Mouse (Mus musculus) ovary, adult 18-20 months (tissue): ENCODE data around the gene Dab2ip.

Experiments
- DNase-seq: peaks from one replicate; pipeline ENCODE4 v3.0.0; 2022; ENCODE audit warnings: low spot score, mixed read lengths

Dab2ip gene

DNA sequence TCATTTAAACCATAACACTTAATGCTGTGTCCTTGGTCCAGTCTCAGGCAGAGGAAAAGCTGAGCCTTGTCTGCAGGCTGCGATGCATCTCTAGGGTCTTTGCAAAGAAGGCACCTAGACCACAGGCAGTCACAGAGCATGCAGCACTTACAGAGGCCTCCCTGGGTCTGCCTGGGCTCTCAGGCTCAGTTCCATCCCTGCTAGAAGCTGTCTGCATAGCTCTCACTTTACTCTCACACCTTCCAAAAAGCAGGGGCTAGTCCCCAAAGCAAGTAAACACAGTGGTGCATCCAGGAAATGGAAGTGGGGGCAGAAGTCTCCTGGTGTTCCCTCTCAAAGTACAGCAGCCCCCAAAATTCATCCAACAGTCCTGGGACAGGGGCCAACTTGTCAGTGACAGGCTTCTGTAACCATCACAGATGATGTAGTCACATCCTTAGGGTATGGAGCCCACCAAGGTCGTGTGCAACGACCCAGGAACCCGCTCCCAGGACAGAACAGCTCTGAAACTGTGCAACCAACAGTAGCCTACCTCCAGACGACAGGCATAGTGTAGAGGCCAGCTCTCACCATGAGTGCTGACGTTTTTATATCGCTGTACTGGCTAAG lies 192.6 kb downstream of the Dab2ip start:
- no peak for DNase-seq

DNA sequence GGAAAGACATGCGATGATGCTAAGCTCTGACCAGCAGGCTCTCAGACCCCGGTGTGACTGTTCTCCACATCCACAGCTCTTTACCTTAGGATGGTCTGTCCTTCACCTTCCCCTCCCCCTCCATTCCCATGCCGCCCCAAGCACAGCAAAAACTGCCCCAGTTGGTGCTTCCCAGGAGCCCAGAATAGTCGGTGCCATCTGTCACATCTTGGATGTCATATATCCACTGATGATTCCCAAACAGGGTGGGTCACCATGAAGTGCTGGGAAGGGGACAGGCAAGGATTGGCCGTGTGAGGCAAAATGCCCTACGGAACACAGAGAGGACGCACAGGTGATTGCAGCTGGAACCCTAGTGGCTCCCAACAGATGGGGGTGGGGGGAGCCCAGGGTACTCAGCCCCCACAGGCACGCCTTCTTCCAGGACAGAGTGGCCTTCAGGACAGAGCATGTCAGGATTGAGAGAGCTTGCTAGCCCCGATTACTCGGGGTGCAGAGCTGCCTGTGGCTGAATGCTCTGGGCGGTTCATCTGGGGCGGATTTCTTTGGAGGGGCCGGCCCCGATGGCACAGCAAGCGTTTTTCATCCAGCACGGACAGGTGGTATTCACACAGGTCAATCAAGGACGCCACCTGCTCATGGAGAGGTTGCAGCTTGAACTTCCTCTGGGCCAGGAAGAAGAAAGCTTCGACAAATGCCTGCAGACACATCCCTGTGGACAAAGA lies 193.9 kb downstream of the Dab2ip start:
- no peak for DNase-seq

DNA sequence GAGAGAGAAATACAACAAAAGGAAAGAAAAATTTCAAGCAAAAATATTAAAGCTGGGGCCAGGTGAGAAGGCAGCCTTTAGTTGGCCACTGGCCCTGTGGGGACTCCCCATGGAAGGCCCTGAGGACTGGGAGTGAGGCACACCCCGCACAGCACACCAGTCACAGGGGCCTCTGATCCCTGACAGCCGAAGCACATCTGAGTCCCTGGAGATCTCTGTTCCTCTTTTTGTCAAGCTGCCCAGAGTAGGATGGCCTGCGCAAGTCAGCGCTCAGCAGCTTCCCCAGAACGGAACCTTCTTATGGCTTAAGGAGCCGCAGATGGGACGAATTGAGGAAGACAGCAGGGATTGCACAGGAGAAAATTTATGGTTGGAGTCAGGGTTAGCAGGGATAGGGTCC lies 198.4 kb downstream of the Dab2ip start:
- no peak for DNase-seq

DNA sequence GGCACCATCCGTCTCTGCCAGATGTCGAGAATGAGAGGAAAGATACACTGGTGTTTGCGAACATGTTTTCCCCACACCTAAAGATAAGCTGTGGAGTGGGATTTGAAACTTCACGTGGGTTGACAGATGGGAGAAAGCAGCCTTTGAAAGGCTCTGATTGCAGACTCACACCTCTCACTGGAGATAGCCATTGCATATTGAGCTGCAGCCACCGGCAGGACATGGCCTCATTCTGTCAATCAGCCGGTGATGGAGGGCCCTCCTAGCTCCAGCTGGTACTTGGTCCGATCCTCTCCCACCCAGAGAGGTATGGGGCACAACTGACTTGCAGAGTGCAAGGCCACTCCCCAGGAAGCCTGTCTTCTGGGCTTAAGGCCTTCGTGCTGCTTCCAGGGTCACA lies 202.3 kb downstream of the Dab2ip start:
- DNase-seq, result no peak

DNA sequence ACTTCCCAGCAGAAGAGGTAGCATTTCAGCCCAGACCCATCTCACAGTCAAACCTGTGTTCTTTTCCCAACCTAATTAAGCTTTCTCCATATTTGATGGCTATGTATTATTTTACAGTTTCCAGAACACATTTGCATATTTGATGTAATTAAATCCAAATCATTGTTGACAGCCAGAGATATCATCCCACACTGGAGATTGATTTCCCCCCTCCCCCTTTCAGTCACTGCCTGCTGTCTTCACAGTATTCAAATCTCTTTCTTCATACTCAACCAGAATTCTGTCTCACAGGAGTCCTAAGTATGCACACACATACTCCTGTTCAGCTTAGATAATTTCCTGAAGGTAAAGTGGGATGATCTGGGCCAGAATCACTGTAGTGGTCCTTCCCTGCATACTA lies 202.8 kb downstream of the Dab2ip start:
- DNase-seq, result no peak

DNA sequence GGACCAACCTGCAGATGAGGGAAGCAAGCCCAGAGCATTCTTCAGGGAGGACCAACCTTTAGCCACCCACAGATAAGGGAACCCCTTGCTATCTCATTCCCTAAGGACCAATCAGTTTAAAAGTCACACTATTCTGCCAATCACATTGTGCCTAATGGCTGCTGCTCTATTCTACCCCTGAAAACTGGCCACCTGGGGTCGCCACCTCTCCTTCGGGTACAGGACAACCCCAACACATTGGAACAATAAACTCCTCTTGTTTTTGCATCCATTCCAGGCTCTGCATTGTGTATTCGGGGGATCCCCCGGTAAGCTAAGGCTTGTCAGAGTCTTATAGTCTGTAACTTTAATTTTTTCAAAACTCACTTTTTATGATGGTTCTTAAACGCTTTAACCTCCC lies 203.4 kb downstream of the Dab2ip start:
- DNase-seq, result no peak

DNA sequence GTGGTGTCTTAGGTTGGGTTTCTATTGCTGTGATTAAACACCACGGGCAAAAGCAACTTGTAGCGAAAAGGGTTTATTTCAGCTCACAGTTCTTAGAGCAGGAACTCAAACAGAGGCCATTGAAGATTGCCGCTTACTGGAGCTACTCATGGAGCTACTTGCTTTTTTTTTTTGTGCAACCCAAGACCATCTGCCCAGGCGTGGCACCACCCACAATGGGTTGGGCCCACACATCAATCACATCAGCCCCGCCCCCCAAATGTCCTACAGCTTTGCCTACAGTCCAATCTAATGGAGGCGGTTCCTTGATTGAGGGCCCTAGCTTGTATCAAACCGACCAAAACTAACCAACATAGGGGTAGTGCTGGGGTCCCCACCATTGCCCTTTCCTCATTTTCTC lies 205.8 kb downstream of the Dab2ip start:
- no peak for DNase-seq

DNA sequence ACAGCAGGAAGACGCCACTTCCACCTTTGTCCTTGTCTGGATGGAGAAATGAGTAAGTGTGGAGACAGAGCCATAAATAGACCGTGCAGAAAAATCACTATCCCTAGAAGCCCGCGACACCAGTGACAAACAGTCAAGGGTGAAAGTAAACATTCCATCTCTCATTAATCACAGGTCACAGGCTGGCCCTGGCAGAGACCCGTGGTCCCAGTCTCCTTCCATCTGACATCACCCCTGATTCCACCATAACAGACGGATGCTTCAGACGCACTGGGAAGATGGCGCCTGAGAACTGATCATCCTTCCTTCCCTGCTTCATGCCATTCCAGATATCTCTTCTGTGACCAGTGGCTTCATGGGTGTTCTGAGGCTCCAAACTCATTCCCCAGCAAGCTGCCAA lies 206.3 kb downstream of the Dab2ip start:
- no peak for DNase-seq

DNA sequence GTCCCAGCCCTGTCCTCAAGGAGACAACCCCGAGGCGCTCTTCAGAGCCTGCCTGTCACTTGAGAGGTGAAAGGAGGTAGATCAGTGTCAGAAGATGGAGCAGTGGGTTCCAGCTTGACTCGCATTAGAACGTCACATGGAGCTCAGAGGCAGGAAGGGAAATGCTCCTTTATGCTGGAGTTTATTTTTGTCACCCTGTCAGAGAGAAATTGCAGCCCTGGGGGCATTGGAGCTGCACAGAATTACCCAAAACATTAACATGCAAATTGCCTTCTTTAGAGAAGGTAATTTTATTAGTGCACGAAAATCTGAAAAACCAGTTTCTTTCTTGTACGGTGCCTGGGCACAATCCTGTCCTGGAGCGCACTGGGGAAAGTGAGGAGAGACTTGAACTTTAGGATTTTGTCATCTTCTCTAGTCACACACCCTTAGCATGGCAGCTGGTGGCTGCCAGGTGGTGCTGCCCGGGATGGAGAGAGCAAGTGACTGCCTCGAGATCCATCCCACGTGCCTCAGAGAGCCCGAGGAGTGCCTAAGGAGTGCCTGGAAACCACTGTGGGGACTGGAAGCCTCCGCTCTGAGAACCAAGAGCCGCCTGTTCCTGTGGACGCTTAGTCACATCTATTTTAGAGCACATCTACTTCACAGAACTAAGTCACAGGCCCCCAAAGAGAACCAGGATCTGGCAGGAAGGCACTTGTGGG lies 209.9 kb downstream of the Dab2ip start:
- no peak for DNase-seq

DNA sequence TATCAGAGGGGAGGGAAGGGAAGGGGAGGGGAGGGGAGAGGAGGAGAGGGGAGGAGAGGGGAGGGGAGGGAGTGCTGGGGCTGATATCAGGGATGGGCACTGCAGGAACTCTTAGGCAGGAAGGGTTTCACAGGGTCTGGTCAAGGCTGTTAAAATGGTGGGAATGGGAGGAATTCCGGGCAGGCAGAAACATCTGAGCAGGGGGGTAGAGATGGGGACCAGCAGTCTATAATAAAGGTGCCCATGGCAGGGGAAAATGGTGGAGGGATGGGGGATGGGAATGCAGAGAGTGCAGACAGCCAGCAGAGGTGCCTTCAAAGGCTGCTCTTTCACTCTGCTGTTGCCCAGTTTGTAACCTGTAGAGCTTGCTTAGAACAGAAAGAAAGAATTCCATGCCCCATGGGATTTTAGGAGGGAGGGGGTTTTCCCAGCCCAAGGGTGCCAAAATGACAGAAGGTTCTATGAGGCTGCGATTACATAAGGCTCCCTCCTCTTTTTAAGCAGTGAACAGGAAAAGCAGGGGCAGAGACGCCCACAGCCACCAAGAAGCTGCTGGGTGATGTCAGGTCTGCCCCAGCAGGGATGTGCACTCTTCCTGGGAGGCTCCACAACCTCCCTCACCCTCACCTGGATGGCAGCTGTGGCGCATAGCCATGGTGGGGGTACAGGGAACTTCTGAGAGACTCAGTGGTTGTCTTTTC lies 210.6 kb downstream of the Dab2ip start:
- no peak for DNase-seq

DNA sequence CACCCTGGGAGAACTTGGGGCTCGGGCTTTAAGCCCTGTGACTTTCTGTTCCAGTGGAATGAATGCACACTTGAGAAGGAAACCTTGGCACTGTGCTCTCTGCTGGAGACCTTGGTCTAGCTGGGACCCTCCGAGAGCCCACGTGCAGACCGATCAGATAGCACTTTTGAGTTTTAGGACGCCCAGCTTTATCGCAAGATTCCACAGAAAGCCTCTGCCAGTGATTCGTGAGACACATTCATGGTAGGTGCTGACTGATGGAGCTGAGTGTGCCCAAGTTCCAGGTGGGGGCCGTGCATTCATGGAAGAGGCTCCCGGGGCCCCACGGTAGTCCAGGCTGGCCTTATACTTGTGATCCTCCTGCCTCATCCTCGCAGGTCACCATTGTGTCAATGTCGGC lies 211.3 kb downstream of the Dab2ip start:
- no peak for DNase-seq

DNA sequence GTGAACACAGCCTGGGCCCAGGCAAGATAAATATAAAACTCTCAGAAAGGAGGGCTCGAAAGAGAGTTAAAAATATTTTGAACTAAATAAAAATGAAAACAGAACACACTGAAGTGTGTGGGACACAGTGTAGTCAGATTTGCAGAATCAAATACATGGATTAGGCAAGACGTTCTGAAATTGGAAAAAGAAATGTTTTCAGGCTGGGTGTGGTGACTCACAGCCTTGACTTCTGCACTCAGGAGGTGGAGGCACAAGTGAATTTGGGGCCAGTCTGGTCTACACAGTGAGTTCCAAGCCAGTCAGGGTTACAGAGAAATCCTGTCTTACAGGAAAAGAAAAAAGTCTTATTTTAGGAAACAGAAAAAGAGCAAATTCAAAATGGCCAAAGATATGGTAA lies 212.5 kb downstream of the Dab2ip start:
- no peak for DNase-seq

DNA sequence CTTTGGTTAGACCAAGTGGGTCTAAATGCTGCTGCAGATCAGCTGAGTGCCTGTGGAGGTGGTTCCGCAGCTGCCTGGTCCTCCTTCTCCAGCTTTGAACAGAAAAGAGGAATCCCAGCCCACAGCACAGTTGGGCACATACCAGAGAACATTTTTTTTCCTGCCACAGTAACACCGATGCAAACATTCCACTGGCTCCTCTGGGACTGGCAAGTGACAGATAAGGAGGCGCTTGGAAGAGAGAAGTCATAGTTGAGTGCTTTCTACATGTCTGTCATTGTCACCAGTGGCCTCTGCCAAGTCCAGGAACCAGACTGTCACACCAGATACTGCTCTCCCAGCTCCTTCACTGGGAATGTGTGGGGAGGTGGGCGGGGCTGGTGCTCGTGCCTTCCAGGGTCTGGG lies 217.6 kb downstream of the Dab2ip start:
- no peak for DNase-seq

DNA sequence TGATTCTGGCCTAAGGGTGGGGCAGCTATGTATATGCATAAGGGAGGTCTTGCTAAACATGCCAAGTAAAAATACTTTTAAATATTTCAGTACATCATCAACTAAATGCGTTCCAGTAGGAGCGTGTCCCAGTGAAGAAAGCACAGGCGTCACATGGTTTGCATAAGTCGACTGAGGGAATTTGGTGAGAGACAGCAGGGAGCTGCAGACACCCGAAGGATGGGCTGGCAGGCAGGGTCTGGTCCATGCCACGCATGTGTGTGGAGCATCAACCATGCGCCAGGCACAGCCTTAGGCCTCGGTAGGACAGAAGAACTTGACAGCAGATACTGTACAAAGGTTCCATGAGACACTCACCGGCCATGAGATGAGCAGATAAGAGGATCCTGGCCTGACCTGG lies 218.9 kb downstream of the Dab2ip start:
- DNase-seq, result no peak

DNA sequence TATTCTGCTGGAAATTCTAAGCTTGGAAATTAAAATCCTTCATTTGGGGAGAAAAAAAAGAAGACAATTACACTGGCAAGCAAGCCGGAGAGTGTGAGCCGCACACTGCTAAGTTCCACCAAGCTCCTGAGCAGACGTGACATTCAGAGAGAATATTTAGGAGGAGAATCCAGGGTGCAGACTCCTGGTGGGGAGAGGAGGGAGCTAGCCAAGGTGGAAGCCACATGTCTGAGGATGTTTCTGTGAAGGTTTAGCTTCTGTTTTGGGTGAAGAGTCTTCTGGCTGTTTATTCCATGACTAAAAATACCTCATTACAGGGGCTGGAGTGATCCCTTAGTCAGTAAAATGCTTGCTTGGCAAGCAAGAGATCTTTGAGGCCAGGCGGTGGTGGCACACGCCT lies 221.2 kb downstream of the Dab2ip start:
- DNase-seq, result no peak
